28 mouse cellular contexts compared by ENCODE assay signal in the genomic region with DNA sequence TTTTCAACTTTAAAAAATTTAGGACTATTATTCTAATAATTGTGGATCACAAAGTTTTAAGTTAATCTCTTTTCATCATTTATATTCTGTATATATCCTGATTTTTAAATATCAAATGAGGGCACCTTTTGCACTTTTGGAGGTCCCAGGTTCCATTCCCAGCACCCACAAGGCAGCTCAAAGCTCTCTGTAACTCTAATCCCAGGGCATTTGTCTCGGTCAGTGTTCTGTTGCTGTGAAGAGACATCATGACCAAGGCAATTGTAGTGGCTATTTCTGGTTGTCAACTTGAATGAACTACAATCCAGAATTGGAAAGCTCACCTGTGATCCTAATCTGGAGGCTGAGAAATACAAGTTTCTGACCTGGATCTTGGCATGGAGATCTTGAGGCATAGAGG.
"Had no signal": no experiment of that assay in that cellular context is flagged by ENCODE, and none has a peak within 500 bp of the region (broad histone marks: within the 10 kb centered on the region; RNA-seq: fewer than 3 reads in every experiment).

No protein-coding gene starts in this region.

- ATAC-seq: forebrain, embryonic 13.5 days; forebrain, embryonic 14.5 days; forebrain, embryonic 15.5 days; forebrain, embryonic 16.5 days; forebrain, postnatal 0 days had no signal

- H3K9me3 ChIP-seq: embryonic facial prominence, embryonic 10.5 days; embryonic facial prominence, embryonic 12.5 days; embryonic facial prominence, embryonic 13.5 days; embryonic facial prominence, embryonic 15.5 days; forebrain, embryonic 10.5 days; forebrain, embryonic 12.5 days; forebrain, embryonic 13.5 days; forebrain, embryonic 15.5 days had no signal

- H3K4me2 ChIP-seq: embryonic facial prominence, embryonic 12.5 days; embryonic facial prominence, embryonic 13.5 days; embryonic facial prominence, embryonic 15.5 days; forebrain, embryonic 12.5 days; forebrain, embryonic 13.5 days; forebrain, embryonic 15.5 days had no signal

- H3K36me3 ChIP-seq: embryonic facial prominence, embryonic 10.5 days; embryonic facial prominence, embryonic 12.5 days; embryonic facial prominence, embryonic 13.5 days; embryonic facial prominence, embryonic 15.5 days; forebrain, embryonic 10.5 days; forebrain, embryonic 12.5 days; forebrain, embryonic 15.5 days had no signal

- H3K9ac ChIP-seq: embryonic facial prominence, embryonic 12.5 days; embryonic facial prominence, embryonic 13.5 days; embryonic facial prominence, embryonic 15.5 days; forebrain, embryonic 12.5 days; forebrain, embryonic 13.5 days; forebrain, embryonic 15.5 days; forebrain, postnatal 0 days had no signal

- H3K27me3 ChIP-seq: embryonic facial prominence, embryonic 12.5 days; embryonic facial prominence, embryonic 13.5 days; embryonic facial prominence, embryonic 15.5 days; forebrain, embryonic 12.5 days; forebrain, embryonic 13.5 days; forebrain, embryonic 15.5 days had no signal

- DNase-seq: cerebellum, adult 2 months; cerebellum, adult 8-10 months; cerebellum, adult 9-10 months; cerebellum, adult 9-11 months; cerebellum, postnatal 10 days; cerebellum, postnatal 14 days; cerebellum, postnatal 25 days; cerebellum, postnatal 36 days; embryo, embryonic 11 days; forebrain, postnatal 0 days; gastrocnemius, adult 2 months; gastrocnemius, postnatal 10 days; gastrocnemius, postnatal 14 days; gastrocnemius, postnatal 25 days; gastrocnemius, postnatal 36 days; heart, adult 18-20 months; heart, adult 2 months had no signal

- H3K4me3 ChIP-seq: embryonic facial prominence, embryonic 10.5 days; embryonic facial prominence, embryonic 12.5 days; embryonic facial prominence, embryonic 13.5 days; embryonic facial prominence, embryonic 15.5 days; erythroblast, embryonic 14.5 days; forebrain, embryonic 10.5 days; forebrain, embryonic 12.5 days; forebrain, embryonic 13.5 days; forebrain, embryonic 15.5 days; gastrocnemius, adult 2 months; heart, adult 2 months had no signal

- H3K4me1 ChIP-seq: embryonic facial prominence, embryonic 10.5 days; embryonic facial prominence, embryonic 12.5 days; embryonic facial prominence, embryonic 13.5 days; forebrain, embryonic 10.5 days; forebrain, embryonic 12.5 days; forebrain, embryonic 13.5 days; forebrain, embryonic 15.5 days had no signal

- H3K27ac ChIP-seq: embryonic facial prominence, embryonic 10.5 days; embryonic facial prominence, embryonic 12.5 days; embryonic facial prominence, embryonic 13.5 days; embryonic facial prominence, embryonic 15.5 days; forebrain, embryonic 10.5 days; forebrain, embryonic 12.5 days; forebrain, embryonic 13.5 days; forebrain, embryonic 15.5 days; gastrocnemius, adult 2 months; heart, adult 2 months had no signal
